Mouse (Mus musculus) brain, embryonic 14.5 days (tissue): ENCODE measurements around the gene Cenpb. TPM values are rescaled to one million over a fixed set of nuclear protein-coding genes. Genes with fewer than 3 reads are reported as not detected.
A peak's percentile ranks its signal among the peaks of the same experiment; 100 is the strongest.

Experiments used
- DNase-seq: peaks from one replicate; pipeline ENCODE4 v3.0.0-alpha.2; 2011; ENCODE audit warnings: low read depth
- CTCF ChIP-seq: fragments of 200-500 bp; IDR thresholded peaks from 2 replicates; pipeline ENCODE4 v1.5.1; 2012; ENCODE audit warnings: inconsistent platforms, mild to moderate bottlenecking, moderate library complexity, borderline replicate concordance; ENCODE audit not compliant: insufficient read depth, insufficient read length; ENCODE audit errors: extremely low read depth
- POLR2A ChIP-seq: fragments of 200-500 bp; IDR thresholded peaks from 2 replicates; pipeline ENCODE4 v1.6.1; 2012; ENCODE audit warnings: mild to moderate bottlenecking, inconsistent platforms, borderline replicate concordance; ENCODE audit not compliant: poor library complexity, insufficient read depth, insufficient read length, severe bottlenecking; ENCODE audit errors: extremely low read depth
- polyA plus RNA-seq: library from polyadenylated mRNA; depleted of rRNA; stranded (reverse); fragments of >200 nt; gene quantifications from 2 replicates; pipeline ENCODE4 v1.2.3, GENCODE M21; 2012; rRNA removed

Cenpb gene
- polyA plus RNA-seq, 1 experiment: 89.3 TPM

- TF ChIP-seq CTCF: no peak
- TF ChIP-seq POLR2A: no peak
- DNase-seq: no peak
Measured at GRCm38 (mm10) chr2:131132111-131132888, 47.6 kb downstream of the Cenpb start.

GRCm38 (mm10) chr2:131130849-131131248 lies 49.0 kb downstream of the Cenpb start:
- TF ChIP-seq POLR2A: no peak
- no peak for TF ChIP-seq CTCF
- DNase-seq: no peak

- DNase-seq: no peak
- no peak for TF ChIP-seq CTCF
- TF ChIP-seq POLR2A: no peak
Measured at GRCm38 (mm10) chr2:131129836-131130235, 50.0 kb downstream of the Cenpb start.

GRCm38 (mm10) chr2:131128636-131129157 lies 51.2 kb downstream of the Cenpb start:
- TF ChIP-seq CTCF (no peak), POLR2A (no peak)
- no peak for DNase-seq

GRCm38 (mm10) chr2:131128211-131128610 lies 51.7 kb downstream of the Cenpb start:
- DNase-seq: no peak

GRCm38 (mm10) chr2:131127161-131127730 lies 52.6 kb downstream of the Cenpb start, which contains the start of gene Hspa12b:
TSS of gene Hspa12b (plus strand) at chr2:131127280.
- TF ChIP-seq POLR2A (no peak), CTCF (no peak)
- DNase-seq: peak; percentile 44

More at GRCm38 (mm10) chr2:131128211-131128610, 51.7 kb downstream of the Cenpb start:
- no peak for TF ChIP-seq CTCF
- no peak for TF ChIP-seq POLR2A

- no peak for TF ChIP-seq CTCF
- no peak for TF ChIP-seq POLR2A
- DNase-seq: no peak
Measured at GRCm38 (mm10) chr2:131125964-131126815, 53.7 kb downstream of the Cenpb start.

Other genes with a start within 250 kb of the Cenpb start
- 43.7 and 54.0 TPM in 2 replicates for gene Gfra4, start 137.0 kb downstream of the Cenpb start, polyA plus RNA-seq
- gene Adam33, start 116.3 kb downstream of the Cenpb start, polyA plus RNA-seq: 4.9 and 5.4 TPM in 2 replicates
- gene Siglec1, start 93.3 kb downstream of the Cenpb start, polyA plus RNA-seq: 0.35 and 0.52 TPM in 2 replicates
- 8.6 and 10.1 TPM in 2 replicates for gene Hspa12b, start 52.8 kb downstream of the Cenpb start, polyA plus RNA-seq
- not detected in 2 replicates for gene Gm11037, start 46.6 kb downstream of the Cenpb start, polyA plus RNA-seq
- gene 1700037H04Rik, start 20.0 kb downstream of the Cenpb start, polyA plus RNA-seq: 113 and 118 TPM in 2 replicates
- gene Cdc25b, start 6.9 kb upstream of the Cenpb start, polyA plus RNA-seq: 41.4 and 54.8 TPM in 2 replicates
- 35.4 and 36.4 TPM in 2 replicates for gene Spef1, start 7.2 kb upstream of the Cenpb start, polyA plus RNA-seq
- gene Ap5s1, start 27.0 kb upstream of the Cenpb start, polyA plus RNA-seq: 34.9 and 45.3 TPM in 2 replicates
- 9.3 and 10.4 TPM in 2 replicates for gene Mavs, start 54.0 kb upstream of the Cenpb start, polyA plus RNA-seq
- gene Pank2, start 82.4 kb upstream of the Cenpb start, polyA plus RNA-seq: 32.1 and 36.3 TPM in 2 replicates
- 36.2 and 41.0 TPM in 2 replicates for gene Rnf24, start 172.8 kb upstream of the Cenpb start, polyA plus RNA-seq